Mouse (Mus musculus): ENCODE results near the gene Ly6g6f. TPM values are rescaled to one million over a fixed set of nuclear protein-coding genes. Genes with fewer than 3 reads are reported as not detected.

The Ly6g6f gene
- polyA plus RNA-seq, 1 experiment from 2014 or later: 0.13 TPM

- TF ChIP-seq CTCF (IDR thresholded peaks at IDR 0.05; ENCODE audit: low read depth): no peak
- TF ChIP-seq EP300 (optimal IDR thresholded peaks at IDR 0.05): no peak
- Histone ChIP-seq H3K27me3 (ENCODE audit: control insufficient read depth, insufficient read depth, low read length) (no peaks in the 10 kb centered on the region), H3K4me3 (ENCODE audit: low read depth, low read length) (peak within 1 kb of the TSS; percentile 41), H3K9me3 (ENCODE audit: control insufficient read depth, low read length) (no peaks in the 10 kb centered on the region), H3K4me1 (replicated peaks; ENCODE audit: control insufficient read depth, insufficient read depth) (0 out of 2 replicates have a peak, but pooled peaks cover 2% of the 10 kb centered on the region), H3K9ac (ENCODE audit: low read length) (peak within 1 kb of the TSS; percentile 38), H3K4me2 (replicated peaks; ENCODE audit: low read depth) (peak within 1 kb of the TSS; percentile 63), H3K36me3 (ENCODE audit: control insufficient read depth, insufficient read depth, low read length) (peaks cover 3% of the 10 kb centered on the region; the same call in 1 of the 2 replicates), H3K27ac (replicated peaks) (peak within 1 kb of the TSS; percentile 87)
- DNase-seq (ENCODE audit: low spot score) (no peak), ATAC-seq (ENCODE audit: low FRiP score, low TSS enrichment) (no peak)
- WGBS: 69% methylated on average over 10 of the region's 10 CpGs
Observed at GRCm38 (mm10) chr17:35066084-35066483, 19.3 kb downstream of the Ly6g6f start, which contains the start of gene Mpig6b. Mpig6b (minus strand) TSS chr17:35066184.

DNA sequence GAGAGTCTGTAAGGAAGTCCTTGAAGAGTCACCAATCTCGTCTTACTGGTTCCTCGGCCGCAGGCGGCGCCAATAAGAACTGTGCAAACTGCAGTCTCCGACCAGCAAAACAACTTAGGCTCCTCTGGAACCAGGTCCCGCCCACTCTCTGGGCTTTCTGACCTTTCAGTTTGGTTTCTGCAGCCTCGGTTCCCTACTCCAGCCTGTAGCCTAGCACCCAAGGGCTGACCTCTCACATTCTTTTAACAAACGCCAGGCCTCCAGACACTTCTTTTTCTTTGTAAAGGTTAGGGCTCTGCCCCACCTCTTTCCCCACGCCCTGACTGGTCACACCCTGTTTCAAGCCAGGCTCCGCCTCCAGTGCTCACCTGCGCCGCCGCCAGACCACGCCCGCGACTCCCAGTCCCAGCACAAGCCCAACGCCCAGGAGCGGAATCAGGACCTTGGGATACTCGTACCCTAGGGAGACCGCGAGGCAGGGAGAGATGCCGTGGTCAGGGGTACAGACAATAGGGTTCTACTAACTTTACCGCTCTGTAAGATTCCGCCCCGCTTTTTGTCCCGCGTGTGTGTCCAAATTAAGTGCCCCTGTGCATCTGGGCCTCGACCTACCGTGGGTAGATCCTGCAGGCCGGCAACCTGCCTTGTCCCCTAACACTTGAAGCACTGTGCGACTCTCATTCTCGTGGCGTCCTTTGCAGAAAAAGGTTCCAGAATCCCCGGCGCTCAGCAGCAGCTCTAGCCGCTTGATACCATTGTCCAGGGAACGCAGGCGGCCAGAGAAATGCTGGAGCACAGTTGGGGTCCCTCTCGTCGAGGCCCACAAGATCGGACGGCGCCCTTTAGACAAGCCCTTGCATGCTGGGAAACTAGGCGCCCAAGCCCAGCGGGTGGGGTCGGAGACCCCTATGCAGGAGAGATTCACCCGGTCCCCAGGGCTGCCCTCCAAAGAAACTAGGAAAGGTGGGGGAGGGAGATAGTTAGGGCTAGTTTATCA, 20.2 kb downstream of the Ly6g6f start, which contains the start of gene Ly6g6c:
Ly6g6c (plus strand) TSS at position 438 of the 997 bp plus-strand sequence.
- Histone ChIP-seq H3K4me1 (replicated peaks; ENCODE audit: control insufficient read depth, insufficient read depth) (0 out of 2 replicates have a peak, but pooled peaks cover 2% of the 10 kb centered on the region), H3K27ac (replicated peaks) (peak within 1 kb of the TSS; percentile 87), H3K27me3 (ENCODE audit: control insufficient read depth, insufficient read depth, low read length) (no peaks in the 10 kb centered on the region), H3K36me3 (ENCODE audit: control insufficient read depth, insufficient read depth, low read length) (peaks cover 7% of the 10 kb centered on the region; the same call in 1 of the 2 replicates), H3K9ac (ENCODE audit: low read length) (peak within 1 kb of the TSS; percentile 38), H3K4me2 (replicated peaks; ENCODE audit: low read depth) (peak within 1 kb of the TSS; percentile 63), H3K4me3 (ENCODE audit: low read depth, low read length) (peak within 1 kb of the TSS; percentile 41), H3K9me3 (ENCODE audit: control insufficient read depth, low read length) (no peaks in the 10 kb centered on the region)
- TF ChIP-seq CTCF (IDR thresholded peaks at IDR 0.05; ENCODE audit: low read depth): peak; percentile 43
- TF ChIP-seq EP300 (optimal IDR thresholded peaks at IDR 0.05): peak; percentile 26
- ATAC-seq (ENCODE audit: low FRiP score, low TSS enrichment) (peak; percentile 90), DNase-seq (ENCODE audit: low spot score) (peak; percentile 93)
- WGBS: 5% methylated on average over 47 of the region's 48 CpGs

- Histone ChIP-seq H3K27me3 (ENCODE audit: control insufficient read depth, insufficient read depth, low read length) (no peaks in the 10 kb centered on the region), H3K4me2 (replicated peaks; ENCODE audit: low read depth) (peak overlapping the region; percentile 63), H3K36me3 (ENCODE audit: control insufficient read depth, insufficient read depth, low read length) (peaks cover 7% of the 10 kb centered on the region; the same call in 1 of the 2 replicates), H3K4me3 (ENCODE audit: low read depth, low read length) (peak overlapping the region; percentile 41; the same call in 1 of the 2 replicates), H3K4me1 (replicated peaks; ENCODE audit: control insufficient read depth, insufficient read depth) (0 out of 2 replicates have a peak, but pooled peaks cover 2% of the 10 kb centered on the region), H3K9ac (ENCODE audit: low read length) (peak overlapping the region; percentile 38; the same call in 1 of the 2 replicates), H3K27ac (replicated peaks) (peak overlapping the region; percentile 87), H3K9me3 (ENCODE audit: control insufficient read depth, low read length) (no peaks in the 10 kb centered on the region)
- ATAC-seq (ENCODE audit: low FRiP score, low TSS enrichment) (peak; percentile 1), DNase-seq (ENCODE audit: low spot score) (no peak)
- 26% methylated on average over 10 of the region's 10 CpGs for WGBS
- TF ChIP-seq EP300 (optimal IDR thresholded peaks at IDR 0.05): no peak
- TF ChIP-seq CTCF (IDR thresholded peaks at IDR 0.05; ENCODE audit: low read depth): no peak
Observed at GRCm38 (mm10) chr17:35064378-35064877, 21.0 kb downstream of the Ly6g6f start.

DNA sequence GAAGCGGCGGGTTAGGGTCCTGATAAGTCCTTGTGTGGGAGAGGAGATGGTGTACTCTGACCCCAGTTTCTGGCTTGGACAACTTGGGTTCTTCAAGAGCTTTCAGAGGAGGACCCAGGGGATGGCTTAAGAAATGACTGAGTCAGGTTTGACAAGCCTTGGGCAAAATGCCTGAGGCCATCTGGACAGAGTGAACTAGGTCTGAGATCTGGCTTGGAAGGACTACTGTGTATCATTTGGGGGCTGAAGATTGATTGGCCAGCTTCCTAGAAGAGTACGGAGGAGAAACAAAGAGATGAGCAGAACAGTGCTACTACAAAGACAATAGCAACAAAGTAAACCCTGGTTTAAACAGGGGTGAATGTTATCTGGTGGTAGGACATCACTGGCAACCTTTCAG, 21.9 kb downstream of the Ly6g6f start:
- Histone ChIP-seq H3K4me3 (ENCODE audit: low read depth, low read length) (no peak overlapping the region), H3K9ac (ENCODE audit: low read length) (no peak overlapping the region), H3K9me3 (ENCODE audit: control insufficient read depth, low read length) (no peaks in the 10 kb centered on the region), H3K27ac (replicated peaks) (no peak overlapping the region), H3K27me3 (ENCODE audit: control insufficient read depth, insufficient read depth, low read length) (no peaks in the 10 kb centered on the region), H3K4me2 (replicated peaks; ENCODE audit: low read depth) (no peak overlapping the region), H3K4me1 (replicated peaks; ENCODE audit: control insufficient read depth, insufficient read depth) (0 out of 2 replicates have a peak, but pooled peaks cover 2% of the 10 kb centered on the region), H3K36me3 (ENCODE audit: control insufficient read depth, insufficient read depth, low read length) (peaks cover 7% of the 10 kb centered on the region; the same call in 1 of the 2 replicates)
- 79% methylated on average over 3 of the region's 3 CpGs for WGBS
- ATAC-seq (ENCODE audit: low FRiP score, low TSS enrichment): no peak
- TF ChIP-seq CTCF (IDR thresholded peaks at IDR 0.05; ENCODE audit: low read depth): no peak
- TF ChIP-seq EP300 (optimal IDR thresholded peaks at IDR 0.05): no peak
- no peak for DNase-seq (ENCODE audit: low spot score)

- Histone ChIP-seq H3K27me3 (ENCODE audit: control insufficient read depth, insufficient read depth, low read length) (no peaks in the 10 kb centered on the region), H3K9me3 (ENCODE audit: control insufficient read depth, low read length) (no peaks in the 10 kb centered on the region), H3K36me3 (ENCODE audit: control insufficient read depth, insufficient read depth, low read length) (peaks cover 14% of the 10 kb centered on the region), H3K9ac (ENCODE audit: low read length) (no peak overlapping the region), H3K4me1 (replicated peaks; ENCODE audit: control insufficient read depth, insufficient read depth) (0 out of 2 replicates have a peak, but pooled peaks cover 2% of the 10 kb centered on the region), H3K27ac (replicated peaks) (0 out of 2 replicates have a peak overlapping the region, but pooled peaks have one; percentile 30), H3K4me3 (ENCODE audit: low read depth, low read length) (no peak overlapping the region), H3K4me2 (replicated peaks; ENCODE audit: low read depth) (no peak overlapping the region)
- ATAC-seq (ENCODE audit: low FRiP score, low TSS enrichment) (no peak), DNase-seq (ENCODE audit: low spot score) (no peak)
- TF ChIP-seq CTCF (IDR thresholded peaks at IDR 0.05; ENCODE audit: low read depth): no peak
- no peak for TF ChIP-seq EP300 (optimal IDR thresholded peaks at IDR 0.05)
- WGBS: 67% methylated on average over 8 of the region's 8 CpGs
Observed at GRCm38 (mm10) chr17:35061299-35061698, 24.1 kb downstream of the Ly6g6f start.

Data from stomach, postnatal 0 days (tissue).